ENCODE assay signal across 8 mouse cellular contexts in the genomic region with DNA sequence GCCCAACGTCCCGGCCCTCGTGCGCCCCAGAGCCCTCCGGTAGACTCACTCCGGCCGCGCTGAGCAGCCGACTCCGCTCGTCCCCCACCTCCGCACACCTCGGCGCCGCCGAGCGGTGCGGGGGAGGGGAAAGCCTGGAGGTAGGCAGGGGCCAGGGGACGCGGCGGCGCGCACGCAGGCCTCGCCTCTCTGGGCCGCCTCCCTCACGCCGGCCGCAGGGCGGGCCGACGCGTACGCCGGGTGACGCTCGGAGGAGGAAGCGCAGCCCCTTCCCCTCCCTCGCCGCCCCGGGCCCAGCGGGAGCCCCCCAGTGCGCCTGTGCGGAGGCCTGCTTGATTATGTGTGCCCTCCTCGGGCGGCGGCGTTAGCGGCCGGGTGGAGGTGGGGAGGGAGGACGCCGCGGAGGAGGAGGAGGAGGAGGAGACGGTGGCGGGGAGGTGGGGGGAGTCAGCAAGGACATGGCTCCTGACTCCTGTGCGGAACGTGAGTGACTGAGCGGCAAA. TPM values are rescaled to one million over a fixed set of nuclear protein-coding genes. Genes with fewer than 3 reads are reported as not detected.
DNase-seq lines count a peak whose midpoint lies in the region; ATAC-seq and TF ChIP-seq lines count a peak whose summit lies in the region.

No protein-coding gene starts in this region.

- peak overlapping the region; percentile 99 for H3K27ac ChIP-seq in embryonic facial prominence, embryonic 13.5 days
- peak overlapping the region; percentile 100 for H3K27ac ChIP-seq in limb, embryonic 15.5 days
- H3K27ac ChIP-seq in midbrain, postnatal 0 days (ENCODE audit: low read depth, low read length): peak overlapping the region; percentile 97

- H3K9ac ChIP-seq in embryonic facial prominence, embryonic 13.5 days: peak overlapping the region; percentile 98
- H3K9ac ChIP-seq in limb, embryonic 15.5 days: peak overlapping the region; percentile 92
- H3K9ac ChIP-seq in midbrain, postnatal 0 days (replicated peaks; ENCODE audit: low read length, poor library complexity, severe bottlenecking): peak overlapping the region; percentile 96

- H3K9me3 ChIP-seq in embryonic facial prominence, embryonic 13.5 days: no peaks in the 10 kb centered on the region
- H3K9me3 ChIP-seq in limb, embryonic 15.5 days: no peaks in the 10 kb centered on the region
- no peaks in the 10 kb centered on the region for H3K9me3 ChIP-seq in midbrain, postnatal 0 days (ENCODE audit: low read length)

- peak; percentile 87 for DNase-seq in 416B (ENCODE audit: low read depth)
- DNase-seq in adrenal gland, postnatal 4 days (ENCODE audit: low spot score in 2 of 2): peak; percentile 76 to 84
- peak; percentile 83 for DNase-seq in heart, adult 8-10 months (ENCODE audit: low spot score)
- peak; percentile 92 for DNase-seq in kidney, adult 9 months
- peak; percentile 96 for DNase-seq in midbrain, postnatal 0 days (ENCODE audit: low spot score)
- peak; percentile 79 to 86 for DNase-seq in spleen, postnatal 14 days (ENCODE audit: low spot score in 2 of 2)

- ATAC-seq in embryonic facial prominence, embryonic 13.5 days (ENCODE audit: insufficient number of reproducible peaks, insufficient read depth, low FRiP score, low TSS enrichment, low read depth): peak; percentile 98
- peak; percentile 98 for ATAC-seq in limb, embryonic 15.5 days (ENCODE audit: insufficient number of reproducible peaks, low FRiP score, low TSS enrichment, low read depth)
- ATAC-seq in midbrain, postnatal 0 days (ENCODE audit: low FRiP score): peak; percentile 97

- H3K27me3 ChIP-seq in embryonic facial prominence, embryonic 13.5 days: no peaks in the 10 kb centered on the region
- H3K27me3 ChIP-seq in limb, embryonic 15.5 days: no peaks in the 10 kb centered on the region
- no peaks in the 10 kb centered on the region for H3K27me3 ChIP-seq in midbrain, postnatal 0 days (ENCODE audit: insufficient read depth, low read length)

- peak overlapping the region; percentile 75 for H3K4me2 ChIP-seq in embryonic facial prominence, embryonic 13.5 days
- peak overlapping the region; percentile 67 for H3K4me2 ChIP-seq in limb, embryonic 15.5 days
- peak overlapping the region; percentile 77 for H3K4me2 ChIP-seq in midbrain, postnatal 0 days (ENCODE audit: low read depth, low read length, poor library complexity, severe bottlenecking)

- peaks cover 12% of the 10 kb centered on the region for H3K4me1 ChIP-seq in embryonic facial prominence, embryonic 13.5 days
- H3K4me1 ChIP-seq in limb, embryonic 15.5 days: peaks cover 9% of the 10 kb centered on the region
- H3K4me1 ChIP-seq in midbrain, postnatal 0 days (ENCODE audit: insufficient read depth, low read length): no peaks in the 10 kb centered on the region

- H3K36me3 ChIP-seq in embryonic facial prominence, embryonic 13.5 days: peaks cover 9% of the 10 kb centered on the region
- H3K36me3 ChIP-seq in limb, embryonic 15.5 days: 0 out of 2 replicates have a peak, but pooled peaks cover 6% of the 10 kb centered on the region
- no peaks in the 10 kb centered on the region for H3K36me3 ChIP-seq in midbrain, postnatal 0 days (ENCODE audit: insufficient read depth, low read length)

- H3K4me3 ChIP-seq in embryonic facial prominence, embryonic 13.5 days: peak overlapping the region; percentile 78
- peak overlapping the region; percentile 79 for H3K4me3 ChIP-seq in limb, embryonic 15.5 days
- peak overlapping the region; percentile 81 for H3K4me3 ChIP-seq in midbrain, postnatal 0 days (ENCODE audit: low read depth, low read length)

- under 1% methylated on average over 46 of the region's 58 CpGs for WGBS in embryonic facial prominence, embryonic 13.5 days
- WGBS in limb, embryonic 15.5 days: under 1% methylated on average over 54 of the region's 58 CpGs
- WGBS in midbrain, postnatal 0 days: under 1% methylated on average over 35 of the region's 58 CpGs

- no peak for TF ChIP-seq CTCF in midbrain, postnatal 0 days (IDR thresholded peaks at IDR 0.05)

RNA-seq across cellular contexts. Expression of a gene that starts 9.4 kb away (rescaled TPM):
- 10 to 100 TPM; 62.2 to 64.8 TPM for total RNA-seq in adrenal gland, postnatal 4 days (2021)
- polyA plus RNA-seq in embryonic facial prominence, embryonic 13.5 days (2015; fragmentation: Nextera tagmentation; extraction: Ambion mirVana): 67.2 and 73.6 TPM in 2 replicates
- total RNA-seq in heart, adult 8-10 months (2022): 10 to 100 TPM; 25.1 to 41.8 (median 30.5) TPM
- polyA plus RNA-seq in limb, embryonic 15.5 days (2015; fragmentation: Nextera tagmentation; extraction: Ambion mirVana): 51.3 and 53.4 TPM in 2 replicates
- 22.7 and 96.5 TPM in 2 replicates for total RNA-seq in midbrain, postnatal 0 days (2014; rRNA removed)
- 23.9 and 28.9 TPM in 2 replicates for polyA plus RNA-seq in midbrain, postnatal 0 days (2015; fragmentation: Nextera tagmentation; extraction: Ambion mirVana)

RNA-seq across cellular contexts. Expression of a gene that starts 15.6 kb away (rescaled TPM):
- 10 to 100 TPM in 1 of 2 experiments, 1 to 10 TPM in 1; 9.9 to 11.3 TPM for total RNA-seq in adrenal gland, postnatal 4 days (2021)
- polyA plus RNA-seq in embryonic facial prominence, embryonic 13.5 days (2015; fragmentation: Nextera tagmentation; extraction: Ambion mirVana): 8.3 and 9.8 TPM in 2 replicates
- total RNA-seq in heart, adult 8-10 months (2022): 1 to 10 TPM; 2.5 to 5.9 (median 3.7) TPM
- 5.1 and 7.6 TPM in 2 replicates for polyA plus RNA-seq in limb, embryonic 15.5 days (2015; fragmentation: Nextera tagmentation; extraction: Ambion mirVana)
- 12.1 and 12.4 TPM in 2 replicates for total RNA-seq in midbrain, postnatal 0 days (2014; rRNA removed)
- 3.5 and 4.3 TPM in 2 replicates for polyA plus RNA-seq in midbrain, postnatal 0 days (2015; fragmentation: Nextera tagmentation; extraction: Ambion mirVana)

RNA-seq across cellular contexts. Expression of a gene that starts 26.9 kb away (rescaled TPM):
- total RNA-seq in adrenal gland, postnatal 4 days (2021): 1 to 10 TPM; 3.1 to 4.7 TPM
- polyA plus RNA-seq in embryonic facial prominence, embryonic 13.5 days (2015; fragmentation: Nextera tagmentation; extraction: Ambion mirVana): 13.7 and 15.0 TPM in 2 replicates
- 1 to 10 TPM; 3.5 to 7.3 (median 5.5) TPM for total RNA-seq in heart, adult 8-10 months (2022)
- polyA plus RNA-seq in limb, embryonic 15.5 days (2015; fragmentation: Nextera tagmentation; extraction: Ambion mirVana): 13.0 and 16.8 TPM in 2 replicates
- total RNA-seq in midbrain, postnatal 0 days (2014; rRNA removed): 2.4 and 3.6 TPM in 2 replicates
- 9.7 and 10.3 TPM in 2 replicates for polyA plus RNA-seq in midbrain, postnatal 0 days (2015; fragmentation: Nextera tagmentation; extraction: Ambion mirVana)

Comparison
In these comparisons a context has a peak if more than half of its experiments do, and no peak if none do; other contexts are left out.
1. Peak in every context shown above with its lines: DNase-seq, ATAC-seq, H3K4me3 ChIP-seq and H3K27ac ChIP-seq.